Mouse (Mus musculus) liver, adult 2 months (tissue): ENCODE data around the gene Tmem209. TPM values are rescaled to one million over a fixed set of nuclear protein-coding genes. Genes with fewer than 3 reads are reported as not detected.

Source experiments
- DNase-seq: peaks from one replicate; pipeline ENCODE4 v3.0.0-alpha.2; 2011; ENCODE audit warnings: low read depth, low spot score; ENCODE audit errors: extremely low read depth
- H3K27ac ChIP-seq: fragments of 200-500 bp; replicated peaks from 2 replicates; pipeline ENCODE4 v1.5.1; 2012; ENCODE audit warnings: low read depth, mild to moderate bottlenecking, control low read depth, inconsistent platforms, low read length; ENCODE audit not compliant: insufficient read depth
- H3K27me3 ChIP-seq: fragments of 200-500 bp; 2 replicates; pipeline ENCODE4 v1.6.1; 2012; ENCODE audit warnings: mild to moderate bottlenecking, moderate library complexity, low read length, inconsistent platforms; ENCODE audit not compliant: control insufficient read depth, insufficient read depth
- H3K36me3 ChIP-seq: fragments of 200-500 bp; 2 replicates; pipeline ENCODE4 v1.6.1; 2012; ENCODE audit warnings: low read length, inconsistent platforms; ENCODE audit not compliant: control insufficient read depth, insufficient read depth
- H3K4me1 ChIP-seq: fragments of 200-500 bp; 2 replicates; pipeline ENCODE4 v1.6.1; 2011; ENCODE audit warnings: low read length; ENCODE audit not compliant: control insufficient read depth, insufficient read depth
- H3K4me3 ChIP-seq: fragments of 200-500 bp; 2 replicates; pipeline ENCODE4 v1.5.1; 2011; ENCODE audit warnings: low read depth, mild to moderate bottlenecking, control low read depth, low read length, moderate library complexity; ENCODE audit not compliant: insufficient read depth
- H3K79me2 ChIP-seq: fragments of 200-500 bp; 2 replicates; pipeline ENCODE4 v1.6.1; 2012; ENCODE audit warnings: inconsistent platforms, mild to moderate bottlenecking, low read length, moderate library complexity; ENCODE audit not compliant: control insufficient read depth, insufficient read depth
- H3K9ac ChIP-seq: fragments of 200-500 bp; 2 replicates; pipeline ENCODE4 v1.6.1; 2012; ENCODE audit warnings: low read depth, mild to moderate bottlenecking, control low read depth, inconsistent platforms, low read length
- CTCF ChIP-seq: fragments of 200-500 bp; IDR thresholded peaks from 2 replicates; pipeline ENCODE4 v1.5.1; 2011; ENCODE audit warnings: low read depth, low read length, control low read depth
- POLR2A ChIP-seq: fragments of 200-500 bp; IDR thresholded peaks from 2 replicates; pipeline ENCODE4 v1.6.1; 2011; ENCODE audit warnings: low read length, control low read depth; ENCODE audit not compliant: insufficient read depth; ENCODE audit errors: extremely low read depth
- WGBS: fragments of 180-500 bp; shearing (Covaris S2); methylation state at CpG from one replicate; pipeline ENCODE4 v1.1.7; 2018; 5-methylcytosine and 5-hydroxymethylcytosine counted together
- polyA plus RNA-seq: library from polyadenylated mRNA; depleted of rRNA; stranded (reverse); fragments of >200 nt; gene quantifications from 2 replicates; pipeline ENCODE4 v1.2.3, GENCODE M21; 2012
- total RNA-seq: library from RNA; depleted of rRNA; stranded (reverse); fragments of >200 nt; gene quantifications from 2 replicates; pipeline ENCODE4 v1.2.3, GENCODE M21; 2014

The Tmem209 gene
- total and polyA plus RNA-seq, 2 experiments = 9.2 to 23.5 TPM

- no peak overlapping the region for H3K9ac ChIP-seq
- no peak overlapping the region for H3K27ac ChIP-seq
- TF ChIP-seq CTCF = no peak
- TF ChIP-seq POLR2A = no peak
- no peaks in the 10 kb centered on the region for H3K4me1 ChIP-seq
- H3K36me3 ChIP-seq = no peaks in the 10 kb centered on the region
- no peaks in the 10 kb centered on the region for H3K27me3 ChIP-seq
- H3K4me3 ChIP-seq = no peak overlapping the region
- DNase-seq = no peak
- 75% methylated on average over 6 of the region's 6 CpGs for WGBS
- H3K79me2 ChIP-seq = no peaks in the 10 kb centered on the region
Measured at GRCm38 (mm10) chr6:30542277-30542676, 32.7 kb upstream of the Tmem209 start.

GRCm38 (mm10) chr6:30541009-30541799 lies 31.6 kb upstream of the Tmem209 start, which contains the start of gene Cpa2:
Gene Cpa2 (plus strand): TSS chr6:30541582.
- Histone ChIP-seq H3K36me3 (no peaks in the 10 kb centered on the region), H3K9ac (no peak within 1 kb of the TSS), H3K4me1 (no peaks in the 10 kb centered on the region), H3K27me3 (no peaks in the 10 kb centered on the region), H3K79me2 (no peaks in the 10 kb centered on the region), H3K4me3 (no peak within 1 kb of the TSS), H3K27ac (no peak within 1 kb of the TSS)
- TF ChIP-seq CTCF (no peak), POLR2A (no peak)
- 61% methylated on average over 11 of the region's 11 CpGs for WGBS
- DNase-seq = no peak

DNA sequence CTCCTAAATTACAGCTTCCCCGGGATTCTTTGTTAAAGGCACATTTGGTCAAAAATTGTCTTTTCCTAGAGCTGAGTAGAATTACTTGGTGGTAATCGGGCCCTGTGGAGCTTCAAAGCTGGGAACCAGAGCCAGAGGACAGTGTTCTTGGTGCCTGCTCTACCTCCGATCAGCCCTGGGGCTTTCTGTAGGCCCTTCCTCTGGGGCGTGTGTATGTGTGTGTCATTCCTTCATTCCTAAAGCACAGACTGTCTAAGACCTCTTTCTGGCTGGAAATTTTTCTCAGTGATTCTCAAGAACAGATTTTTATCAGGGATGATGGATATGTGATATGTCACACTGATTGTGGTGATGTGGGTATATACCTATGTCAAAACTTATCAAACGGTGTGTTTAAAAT lies 29.2 kb upstream of the Tmem209 start:
- Histone ChIP-seq H3K79me2 (no peaks in the 10 kb centered on the region), H3K36me3 (no peaks in the 10 kb centered on the region), H3K27ac (no peak overlapping the region), H3K9ac (no peak overlapping the region), H3K4me1 (no peaks in the 10 kb centered on the region), H3K4me3 (no peak overlapping the region), H3K27me3 (no peaks in the 10 kb centered on the region)
- WGBS = 87% methylated on average over 5 of the region's 5 CpGs
- TF ChIP-seq POLR2A (no peak), CTCF (no peak)
- no peak for DNase-seq

DNA sequence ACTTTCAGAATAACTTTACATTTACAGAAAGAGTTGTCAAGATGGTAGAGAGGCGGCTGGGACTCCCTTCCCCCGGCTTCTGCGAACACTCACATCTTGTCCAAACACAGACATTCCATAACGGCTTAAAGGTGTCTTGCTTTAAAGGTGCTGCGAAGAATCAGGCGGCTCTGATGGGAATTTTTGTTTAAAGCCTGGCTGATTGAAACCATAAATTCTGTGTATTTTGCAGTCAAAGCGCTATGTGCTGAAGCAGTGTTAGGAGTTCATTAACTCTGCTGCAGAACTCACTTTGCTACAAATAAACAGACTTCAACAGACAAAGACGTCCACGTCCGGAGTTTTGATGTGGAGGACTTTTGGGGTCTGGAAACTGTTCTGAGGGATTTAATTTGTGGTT lies 28.7 kb upstream of the Tmem209 start:
- Histone ChIP-seq H3K9ac (no peak overlapping the region), H3K79me2 (no peaks in the 10 kb centered on the region), H3K27me3 (no peaks in the 10 kb centered on the region), H3K27ac (no peak overlapping the region), H3K36me3 (no peaks in the 10 kb centered on the region), H3K4me1 (no peaks in the 10 kb centered on the region), H3K4me3 (no peak overlapping the region)
- 70% methylated on average over 10 of the region's 10 CpGs for WGBS
- no peak for DNase-seq
- TF ChIP-seq CTCF = no peak
- TF ChIP-seq POLR2A = no peak

DNA sequence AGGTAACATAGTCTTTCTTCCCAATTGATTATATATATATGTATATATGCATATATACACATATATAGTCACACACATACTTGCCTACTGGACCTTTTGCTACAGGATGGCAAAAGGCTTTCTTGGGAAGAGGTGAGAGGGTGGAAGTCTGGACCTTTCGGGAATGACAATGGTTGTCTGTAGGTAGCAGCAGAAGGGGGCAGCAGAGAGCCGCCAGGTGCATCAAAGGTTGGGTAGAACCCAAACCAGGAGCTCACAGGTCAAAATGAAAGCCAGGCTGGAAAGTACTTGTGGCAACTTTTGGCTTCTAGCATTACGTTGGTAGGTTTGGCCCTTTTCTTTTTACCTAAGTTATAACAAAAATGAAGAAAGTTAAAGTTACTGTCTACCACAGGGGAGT lies 25.8 kb upstream of the Tmem209 start:
- peak; percentile 53 for DNase-seq
- Histone ChIP-seq H3K79me2 (no peaks in the 10 kb centered on the region), H3K4me1 (no peaks in the 10 kb centered on the region), H3K36me3 (no peaks in the 10 kb centered on the region), H3K27me3 (no peaks in the 10 kb centered on the region), H3K27ac (no peak overlapping the region), H3K9ac (no peak overlapping the region), H3K4me3 (no peak overlapping the region)
- WGBS = 23% methylated on average over 3 of the region's 3 CpGs
- TF ChIP-seq CTCF = peak; percentile 89
- TF ChIP-seq POLR2A = no peak

DNA sequence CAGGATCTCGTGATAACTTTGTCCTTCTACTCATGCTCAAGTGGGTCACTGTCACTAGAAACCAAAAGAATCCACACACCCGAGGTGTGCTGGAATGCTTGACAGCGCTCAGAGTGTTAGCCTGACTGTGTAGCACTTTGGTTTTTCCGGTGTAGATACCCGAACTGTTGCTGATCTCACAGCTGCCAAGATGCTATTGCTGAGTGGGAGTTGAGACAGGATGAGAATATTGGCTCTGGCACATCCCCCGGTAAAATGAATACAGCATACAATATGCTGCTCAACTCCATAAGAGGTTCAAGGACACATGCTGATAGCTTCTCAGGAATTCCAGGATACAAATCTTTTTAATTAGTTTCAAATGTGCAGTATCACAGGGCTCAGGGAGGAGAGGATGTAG lies 19.2 kb upstream of the Tmem209 start:
- no peak overlapping the region for H3K27ac ChIP-seq
- no peaks in the 10 kb centered on the region for H3K27me3 ChIP-seq
- no peaks in the 10 kb centered on the region for H3K79me2 ChIP-seq
- no peak overlapping the region for H3K4me3 ChIP-seq
- TF ChIP-seq CTCF (no peak), POLR2A (no peak)
- no peak overlapping the region for H3K9ac ChIP-seq
- H3K4me1 ChIP-seq = no peaks in the 10 kb centered on the region
- no peaks in the 10 kb centered on the region for H3K36me3 ChIP-seq
- 75% methylated on average over 6 of the region's 6 CpGs for WGBS
- no peak for DNase-seq
